ENCODE assay signal across 7 mouse cellular contexts in genomic region chr11:69419443-69419812, GRCm38 (mm10). TPM values are rescaled to one million over a fixed set of nuclear protein-coding genes. Genes with fewer than 3 reads are reported as not detected.
DNase-seq lines count a peak whose midpoint lies in the region; ATAC-seq and TF ChIP-seq lines count a peak whose summit lies in the region.

No protein-coding gene starts in this region.

- no peak for TF ChIP-seq EP300 in heart, postnatal 0 days (IDR thresholded peaks at IDR 0.05; ENCODE audit: low read depth)

- peaks cover 8% of the 10 kb centered on the region for H3K4me1 ChIP-seq in embryonic facial prominence, embryonic 11.5 days (ENCODE audit: control insufficient read depth, insufficient read depth, low read length)
- H3K4me1 ChIP-seq in heart, postnatal 0 days (ENCODE audit: control insufficient read depth, insufficient read depth), result peaks cover 22% of the 10 kb centered on the region
- peaks cover 44% of the 10 kb centered on the region for H3K4me1 ChIP-seq in limb, embryonic 13.5 days
- peaks cover 9% of the 10 kb centered on the region; the same call in 1 of the 2 replicates for H3K4me1 ChIP-seq in midbrain, postnatal 0 days (ENCODE audit: insufficient read depth, low read length)

- peak overlapping the region; percentile 66 for H3ac ChIP-seq in C2C12 (ENCODE audit: control insufficient read depth, insufficient read length, low read depth)

- no peaks in the 10 kb centered on the region for H3K36me3 ChIP-seq in C2C12 (ENCODE audit: control insufficient read depth, insufficient read depth)
- no peaks in the 10 kb centered on the region for H3K36me3 ChIP-seq in embryonic facial prominence, embryonic 11.5 days (replicated peaks; ENCODE audit: control insufficient read depth, insufficient read depth, low read depth, low read length)
- H3K36me3 ChIP-seq in heart, postnatal 0 days (replicated peaks; ENCODE audit: control insufficient read depth, insufficient read depth, low read length), result no peaks in the 10 kb centered on the region
- no peaks in the 10 kb centered on the region for H3K36me3 ChIP-seq in limb, embryonic 13.5 days
- H3K36me3 ChIP-seq in midbrain, postnatal 0 days (ENCODE audit: insufficient read depth, low read length), result no peaks in the 10 kb centered on the region

- H3K27ac ChIP-seq in embryonic facial prominence, embryonic 11.5 days (replicated peaks; ENCODE audit: low read depth, low read length), result peak overlapping the region; percentile 37; the same call in 1 of the 2 replicates
- peak overlapping the region; percentile 99 for H3K27ac ChIP-seq in heart, postnatal 0 days (ENCODE audit: low read depth)
- peak overlapping the region; percentile 85 for H3K27ac ChIP-seq in limb, embryonic 13.5 days
- H3K27ac ChIP-seq in midbrain, postnatal 0 days (ENCODE audit: low read depth, low read length), result peak overlapping the region; percentile 57

- no peak for ATAC-seq in embryonic facial prominence, embryonic 11.5 days (replicated peaks; ENCODE audit: insufficient number of reproducible peaks, low FRiP score, low TSS enrichment, low read depth)
- no peak for ATAC-seq in heart, postnatal 0 days (ENCODE audit: insufficient read depth, low read depth)
- no peak for ATAC-seq in limb, embryonic 13.5 days (ENCODE audit: low FRiP score, low read depth)
- peak; percentile 25; the same call in 1 of the 2 replicates for ATAC-seq in midbrain, postnatal 0 days (ENCODE audit: low FRiP score)

- H3K79me3 ChIP-seq in C2C12 (ENCODE audit: low read depth), result peaks cover 4% of the 10 kb centered on the region

- DNase-seq in 416B (ENCODE audit: low read depth), result peak; percentile 62
- DNase-seq in embryonic facial prominence, embryonic 11.5 days (ENCODE audit: low spot score), result peak; percentile 56
- peak; percentile 35 for DNase-seq in heart, postnatal 0 days (ENCODE audit: low spot score)
- DNase-seq in midbrain, postnatal 0 days (ENCODE audit: low spot score), result peak; percentile 58
- DNase-seq in c-Kit-positive CD71-positive TER-119-positive erythroid progenitor cells, embryonic 14.5 days (ENCODE audit: low spot score), result no peak

- H3K9ac ChIP-seq in embryonic facial prominence, embryonic 11.5 days (replicated peaks; ENCODE audit: low read length), result peak overlapping the region; percentile 40; the same call in 1 of the 2 replicates
- H3K9ac ChIP-seq in heart, postnatal 0 days (replicated peaks; ENCODE audit: low read depth, low read length), result peak overlapping the region; percentile 37
- peak overlapping the region; percentile 63 for H3K9ac ChIP-seq in limb, embryonic 13.5 days
- no peak overlapping the region for H3K9ac ChIP-seq in midbrain, postnatal 0 days (replicated peaks; ENCODE audit: low read length, poor library complexity, severe bottlenecking)

- peak overlapping the region; percentile 21 for H3K4me3 ChIP-seq in C2C12 (ENCODE audit: insufficient read depth, poor library complexity, severe bottlenecking)
- peak overlapping the region; percentile 28 for H3K4me3 ChIP-seq in embryonic facial prominence, embryonic 11.5 days (ENCODE audit: low read depth, low read length)
- peak overlapping the region; percentile 61 for H3K4me3 ChIP-seq in heart, postnatal 0 days (ENCODE audit: low read depth, low read length)
- peak overlapping the region; percentile 82 for H3K4me3 ChIP-seq in limb, embryonic 13.5 days
- peak overlapping the region; percentile 71 for H3K4me3 ChIP-seq in midbrain, postnatal 0 days (ENCODE audit: low read depth, low read length)

- peaks cover 21% of the 10 kb centered on the region for H3K79me2 ChIP-seq in C2C12 (ENCODE audit: control insufficient read depth, insufficient read depth)

- TF ChIP-seq CTCF in C2C12 (IDR thresholded peaks at IDR 0.05; ENCODE audit: control insufficient read depth, insufficient read depth, insufficient read length), result peak; percentile 32
- peak; percentile 68 for TF ChIP-seq CTCF in heart, postnatal 0 days (IDR thresholded peaks at IDR 0.05; ENCODE audit: low read depth)
- TF ChIP-seq CTCF in midbrain, postnatal 0 days (IDR thresholded peaks at IDR 0.05), result peak; percentile 74

- H3K27me3 ChIP-seq in C2C12 (ENCODE audit: control insufficient read depth, insufficient read depth, insufficient read length), result peaks cover 6% of the 10 kb centered on the region
- H3K27me3 ChIP-seq in embryonic facial prominence, embryonic 11.5 days (ENCODE audit: control insufficient read depth, insufficient read depth, low read length), result peaks cover 11% of the 10 kb centered on the region
- H3K27me3 ChIP-seq in heart, postnatal 0 days (ENCODE audit: control insufficient read depth, insufficient read depth, low read length), result peaks cover 13% of the 10 kb centered on the region; the same call in 1 of the 2 replicates
- peaks cover 30% of the 10 kb centered on the region for H3K27me3 ChIP-seq in limb, embryonic 13.5 days
- H3K27me3 ChIP-seq in midbrain, postnatal 0 days (ENCODE audit: insufficient read depth, low read length), result peaks cover 20% of the 10 kb centered on the region

- H3K9me3 ChIP-seq in embryonic facial prominence, embryonic 11.5 days (replicated peaks; ENCODE audit: control insufficient read depth, low read length), result no peaks in the 10 kb centered on the region
- H3K9me3 ChIP-seq in heart, postnatal 0 days (replicated peaks; ENCODE audit: control insufficient read depth, low read length), result no peaks in the 10 kb centered on the region
- H3K9me3 ChIP-seq in limb, embryonic 13.5 days, result no peaks in the 10 kb centered on the region
- H3K9me3 ChIP-seq in midbrain, postnatal 0 days (ENCODE audit: low read length), result no peaks in the 10 kb centered on the region

- H3K4me2 ChIP-seq in embryonic facial prominence, embryonic 11.5 days (ENCODE audit: low read depth, low read length), result peak overlapping the region; percentile 45
- H3K4me2 ChIP-seq in heart, postnatal 0 days (ENCODE audit: low read depth, low read length), result peak overlapping the region; percentile 95
- peak overlapping the region; percentile 74 for H3K4me2 ChIP-seq in limb, embryonic 13.5 days (replicated peaks)
- peak overlapping the region; percentile 94 for H3K4me2 ChIP-seq in midbrain, postnatal 0 days (ENCODE audit: low read depth, low read length, poor library complexity, severe bottlenecking)

- WGBS in embryonic facial prominence, embryonic 11.5 days, result 1% methylated on average over 19 of the region's 19 CpGs
- whole genome bisulfite sequencing in heart, postnatal 0 days, result under 1% methylated on average over 19 of the region's 19 CpGs
- under 1% methylated on average over 19 of the region's 19 CpGs for WGBS in limb, embryonic 13.5 days
- 1% methylated on average over 19 of the region's 19 CpGs for WGBS in midbrain, postnatal 0 days

TF ChIP-seq in C2C12, 6 proteins besides CTCF, POLR2A, EP300 and RAD21 (continues in another document):
- TF ChIP-seq MAX (IDR thresholded peaks at IDR 0.05), result no peak

RNA-seq across cellular contexts. Expression of gene Kdm6b, which starts 6.0 kb away (rescaled TPM):
- 9.0 TPM for polyA plus RNA-seq in C2C12 (2012; fragmentation: generic; extraction: Trizol)
- polyA plus RNA-seq in embryonic facial prominence, embryonic 11.5 days (2014; fragmentation: Nextera tagmentation; extraction: Ambion mirVana), result 25.9 and 26.2 TPM in 2 replicates
- total RNA-seq in heart, postnatal 0 days (2014; rRNA removed; ENCODE audit: low replicate concordance), result 7.8 and 10.0 TPM in 2 replicates
- polyA plus RNA-seq in heart, postnatal 0 days (2015; fragmentation: Nextera tagmentation; extraction: Ambion mirVana), result 23.0 and 23.6 TPM in 2 replicates
- 47.3 and 49.3 TPM in 2 replicates for polyA plus RNA-seq in limb, embryonic 13.5 days (2015; fragmentation: Nextera tagmentation; extraction: Ambion mirVana)
- total RNA-seq in midbrain, postnatal 0 days (2014; rRNA removed), result 12.1 and 14.5 TPM in 2 replicates
- polyA plus RNA-seq in midbrain, postnatal 0 days (2015; fragmentation: Nextera tagmentation; extraction: Ambion mirVana), result 18.9 and 22.7 TPM in 2 replicates

RNA-seq across cellular contexts. Expression of gene Tmem88, which starts 21.4 kb away (rescaled TPM):
- polyA plus RNA-seq in C2C12 (2012; fragmentation: generic; extraction: Trizol), result 0.16 TPM
- 13.6 and 18.1 TPM in 2 replicates for polyA plus RNA-seq in embryonic facial prominence, embryonic 11.5 days (2014; fragmentation: Nextera tagmentation; extraction: Ambion mirVana)
- 32.4 and 33.0 TPM in 2 replicates for total RNA-seq in heart, postnatal 0 days (2014; rRNA removed; ENCODE audit: low replicate concordance)
- polyA plus RNA-seq in heart, postnatal 0 days (2015; fragmentation: Nextera tagmentation; extraction: Ambion mirVana), result 59.7 and 62.5 TPM in 2 replicates
- 24.0 and 25.6 TPM in 2 replicates for polyA plus RNA-seq in limb, embryonic 13.5 days (2015; fragmentation: Nextera tagmentation; extraction: Ambion mirVana)
- 4.4 and 5.7 TPM in 2 replicates for total RNA-seq in midbrain, postnatal 0 days (2014; rRNA removed)
- 5.8 and 6.3 TPM in 2 replicates for polyA plus RNA-seq in midbrain, postnatal 0 days (2015; fragmentation: Nextera tagmentation; extraction: Ambion mirVana)

RNA-seq across cellular contexts. Expression of gene Cyb5d1, which starts 24.0 kb away (rescaled TPM):
- polyA plus RNA-seq in C2C12 (2012; fragmentation: generic; extraction: Trizol), result 22.8 TPM
- polyA plus RNA-seq in embryonic facial prominence, embryonic 11.5 days (2014; fragmentation: Nextera tagmentation; extraction: Ambion mirVana), result 33.3 TPM in 2 replicates
- total RNA-seq in heart, postnatal 0 days (2014; rRNA removed; ENCODE audit: low replicate concordance), result 14.2 and 17.6 TPM in 2 replicates
- 16.7 and 18.6 TPM in 2 replicates for polyA plus RNA-seq in heart, postnatal 0 days (2015; fragmentation: Nextera tagmentation; extraction: Ambion mirVana)
- 35.6 and 38.1 TPM in 2 replicates for polyA plus RNA-seq in limb, embryonic 13.5 days (2015; fragmentation: Nextera tagmentation; extraction: Ambion mirVana)
- 16.5 and 22.6 TPM in 2 replicates for total RNA-seq in midbrain, postnatal 0 days (2014; rRNA removed)
- 18.2 and 18.8 TPM in 2 replicates for polyA plus RNA-seq in midbrain, postnatal 0 days (2015; fragmentation: Nextera tagmentation; extraction: Ambion mirVana)

RNA-seq across cellular contexts. Expression of gene Naa38, which starts 24.1 kb away (rescaled TPM):
- polyA plus RNA-seq in C2C12 (2012; fragmentation: generic; extraction: Trizol), result 229 TPM
- polyA plus RNA-seq in embryonic facial prominence, embryonic 11.5 days (2014; fragmentation: Nextera tagmentation; extraction: Ambion mirVana), result 123 and 135 TPM in 2 replicates
- total RNA-seq in heart, postnatal 0 days (2014; rRNA removed; ENCODE audit: low replicate concordance), result 64.9 and 93.4 TPM in 2 replicates
- 171 and 175 TPM in 2 replicates for polyA plus RNA-seq in heart, postnatal 0 days (2015; fragmentation: Nextera tagmentation; extraction: Ambion mirVana)
- polyA plus RNA-seq in limb, embryonic 13.5 days (2015; fragmentation: Nextera tagmentation; extraction: Ambion mirVana), result 127 and 137 TPM in 2 replicates
- total RNA-seq in midbrain, postnatal 0 days (2014; rRNA removed), result 32.6 and 95.9 TPM in 2 replicates
- polyA plus RNA-seq in midbrain, postnatal 0 days (2015; fragmentation: Nextera tagmentation; extraction: Ambion mirVana), result 120 and 147 TPM in 2 replicates

RNA-seq across cellular contexts. Expression of gene Chd3, which starts 50.2 kb away (rescaled TPM):
- 100 TPM for polyA plus RNA-seq in C2C12 (2012; fragmentation: generic; extraction: Trizol)
- 48.0 and 52.1 TPM in 2 replicates for polyA plus RNA-seq in embryonic facial prominence, embryonic 11.5 days (2014; fragmentation: Nextera tagmentation; extraction: Ambion mirVana)
- total RNA-seq in heart, postnatal 0 days (2014; rRNA removed; ENCODE audit: low replicate concordance), result 23.6 and 23.8 TPM in 2 replicates
- 10.3 and 12.4 TPM in 2 replicates for polyA plus RNA-seq in heart, postnatal 0 days (2015; fragmentation: Nextera tagmentation; extraction: Ambion mirVana)
- polyA plus RNA-seq in limb, embryonic 13.5 days (2015; fragmentation: Nextera tagmentation; extraction: Ambion mirVana), result 117 and 119 TPM in 2 replicates
- total RNA-seq in midbrain, postnatal 0 days (2014; rRNA removed), result 284 and 298 TPM in 2 replicates
- polyA plus RNA-seq in midbrain, postnatal 0 days (2015; fragmentation: Nextera tagmentation; extraction: Ambion mirVana), result 51.6 and 58.9 TPM in 2 replicates

Comparison
In these comparisons a context has a peak if more than half of its experiments do, and no peak if none do; other contexts are left out.
1. H3K4me3 ChIP-seq: peak in every context shown above with its lines; median percentile 82 in limb, embryonic 13.5 days; 71 in midbrain, postnatal 0 days; 61 in heart, postnatal 0 days; 28 in embryonic facial prominence, embryonic 11.5 days; 21 in C2C12.
2. H3K27ac ChIP-seq: peak in every context shown above with its lines; median percentile 99 in heart, postnatal 0 days; 85 in limb, embryonic 13.5 days; 57 in midbrain, postnatal 0 days; 37 in embryonic facial prominence, embryonic 11.5 days.
3. H3K4me2 ChIP-seq: peak in every context shown above with its lines; median percentile 95 in heart, postnatal 0 days; 94 in midbrain, postnatal 0 days; 74 in limb, embryonic 13.5 days; 45 in embryonic facial prominence, embryonic 11.5 days.